Mouse (Mus musculus) spleen, adult 10 weeks (tissue): ENCODE measurements around the gene Ehbp1. TPM values are rescaled to one million over a fixed set of nuclear protein-coding genes. Genes with fewer than 3 reads are reported as not detected.

Experiments
- polyA plus RNA-seq: library from polyadenylated mRNA; stranded (reverse); fragments of 350-450 nt; fragmentation: Illumina TruSeq; extraction: RNeasy Lipid Tissue Mini Kit (QIAGEN cat#74804); gene quantifications from one replicate; pipeline ENCODE4 v1.2.3, GENCODE M21; 2015; ENCODE audit warnings: low replicate concordance; ENCODE audit not compliant: insufficient read depth

The Ehbp1 gene
- 6.5 TPM for polyA plus RNA-seq

GRCm38 (mm10) chr11:22342242-22343207 lies at the start of gene Ehbp1:
TSS of gene Ehbp1 (minus strand) at chr11:22342292.

GRCm38 (mm10) chr11:22002783-22003340 lies 339.2 kb downstream of the Ehbp1 start, which contains the start of gene Otx1:
TSS of gene Otx1 (minus strand) at chr11:22002897.

Other genes with a start within 250 kb of the Ehbp1 start
- 3.1 TPM for gene Tmem17, start 169.8 kb upstream of the Ehbp1 start, polyA plus RNA-seq